Mouse (Mus musculus): ENCODE measurements around the gene Klre1. TPM values are rescaled to one million over a fixed set of nuclear protein-coding genes. Genes with fewer than 3 reads are reported as not detected.

The Klre1 gene
- 0.09 TPM in 1 of 2 replicates, not detected in the other for polyA plus RNA-seq (2012; rRNA removed)

GRCm38 (mm10) chr6:129577605-129578004, at the start of gene Klre1:
Klre1 (plus strand) TSS chr6:129577905.
- H3K4me1 ChIP-seq (ENCODE audit: control insufficient read depth, insufficient read depth, insufficient read length, low read length) = no peaks in the 10 kb centered on the region
- TF ChIP-seq CTCF (IDR thresholded peaks at IDR 0.05; ENCODE audit: extremely low read depth, insufficient read length, insufficient replicate concordance, low read depth, low read length) (no peak), POLR2A (IDR thresholded peaks at IDR 0.05; ENCODE audit: low read depth, low read length) (no peak)
- no peak within 1 kb of the TSS for H3K4me3 ChIP-seq (ENCODE audit: low read depth, low read length)
- 89% methylated on average over 8 of the region's 8 CpGs for WGBS
- H3K27ac ChIP-seq (ENCODE audit: insufficient read depth, low read depth, low read length) = no peak within 1 kb of the TSS
- H3K27me3 ChIP-seq (ENCODE audit: control insufficient read depth, insufficient read depth, low read length) = no peaks in the 10 kb centered on the region; the same call in none of the 2 replicates
- H3K36me3 ChIP-seq (ENCODE audit: control insufficient read depth, insufficient read depth, low read length) = no peaks in the 10 kb centered on the region

- H3K36me3 ChIP-seq (ENCODE audit: control insufficient read depth, insufficient read depth, low read length) = no peaks in the 10 kb centered on the region
- no peak overlapping the region for H3K4me3 ChIP-seq (ENCODE audit: low read depth, low read length)
- no peaks in the 10 kb centered on the region for H3K27me3 ChIP-seq (ENCODE audit: control insufficient read depth, insufficient read depth, low read length)
- 66% methylated on average over 1 of the region's 1 CpGs for WGBS
- H3K4me1 ChIP-seq (ENCODE audit: control insufficient read depth, insufficient read depth, insufficient read length, low read length) = peaks cover 4% of the 10 kb centered on the region; the same call in 1 of the 2 replicates
- H3K27ac ChIP-seq (ENCODE audit: insufficient read depth, low read depth, low read length) = no peak overlapping the region
- no peak for TF ChIP-seq CTCF (IDR thresholded peaks at IDR 0.05; ENCODE audit: extremely low read depth, insufficient read length, insufficient replicate concordance, low read depth, low read length)
- TF ChIP-seq POLR2A (IDR thresholded peaks at IDR 0.05; ENCODE audit: low read depth, low read length) = no peak
These were observed 48.1 kb upstream of the Klre1 start for GRCm38 (mm10) chr6:129529605-129530004.

GRCm38 (mm10) chr6:129530261-129530660, 47.4 kb upstream of the Klre1 start:
- Histone ChIP-seq H3K4me1 (ENCODE audit: control insufficient read depth, insufficient read depth, insufficient read length, low read length) (peaks cover 4% of the 10 kb centered on the region; the same call in 1 of the 2 replicates), H3K27me3 (ENCODE audit: control insufficient read depth, insufficient read depth, low read length) (no peaks in the 10 kb centered on the region), H3K27ac (ENCODE audit: insufficient read depth, low read depth, low read length) (no peak overlapping the region), H3K4me3 (ENCODE audit: low read depth, low read length) (no peak overlapping the region), H3K36me3 (ENCODE audit: control insufficient read depth, insufficient read depth, low read length) (no peaks in the 10 kb centered on the region)
- TF ChIP-seq CTCF (IDR thresholded peaks at IDR 0.05; ENCODE audit: extremely low read depth, insufficient read length, insufficient replicate concordance, low read depth, low read length) = no peak
- TF ChIP-seq POLR2A (IDR thresholded peaks at IDR 0.05; ENCODE audit: low read depth, low read length) = no peak

- H3K4me3 ChIP-seq (ENCODE audit: low read depth, low read length) = peak overlapping the region; percentile 85
- peaks cover 4% of the 10 kb centered on the region; the same call in 1 of the 2 replicates for H3K4me1 ChIP-seq (ENCODE audit: control insufficient read depth, insufficient read depth, insufficient read length, low read length)
- peak overlapping the region; percentile 18; the same call in 1 of the 2 replicates for H3K27ac ChIP-seq (ENCODE audit: insufficient read depth, low read depth, low read length)
- 12% methylated on average over 7 of the region's 7 CpGs for WGBS
- H3K27me3 ChIP-seq (ENCODE audit: control insufficient read depth, insufficient read depth, low read length) = no peaks in the 10 kb centered on the region
- TF ChIP-seq CTCF (IDR thresholded peaks at IDR 0.05; ENCODE audit: extremely low read depth, insufficient read length, insufficient replicate concordance, low read depth, low read length) (no peak), POLR2A (IDR thresholded peaks at IDR 0.05; ENCODE audit: low read depth, low read length) (no peak)
- H3K36me3 ChIP-seq (ENCODE audit: control insufficient read depth, insufficient read depth, low read length) = no peaks in the 10 kb centered on the region
These were observed 45.2 kb upstream of the Klre1 start for GRCm38 (mm10) chr6:129532556-129532941.

- Histone ChIP-seq H3K36me3 (ENCODE audit: control insufficient read depth, insufficient read depth, low read length) (no peaks in the 10 kb centered on the region), H3K4me3 (ENCODE audit: low read depth, low read length) (peak within 1 kb of the TSS; percentile 85), H3K27me3 (ENCODE audit: control insufficient read depth, insufficient read depth, low read length) (no peaks in the 10 kb centered on the region), H3K27ac (ENCODE audit: insufficient read depth, low read depth, low read length) (peak within 1 kb of the TSS; percentile 55), H3K4me1 (ENCODE audit: control insufficient read depth, insufficient read depth, insufficient read length, low read length) (peaks cover 4% of the 10 kb centered on the region; the same call in 1 of the 2 replicates)
- TF ChIP-seq CTCF (IDR thresholded peaks at IDR 0.05; ENCODE audit: extremely low read depth, insufficient read length, insufficient replicate concordance, low read depth, low read length) = no peak
- 0 out of 2 replicates have a peak, but pooled peaks have one; percentile 30 for TF ChIP-seq POLR2A (IDR thresholded peaks at IDR 0.05; ENCODE audit: low read depth, low read length)
- under 1% methylated on average over 55 of the region's 55 CpGs for WGBS
These were observed 44.5 kb upstream of the Klre1 start, which contains the start of gene Gabarapl1 for GRCm38 (mm10) chr6:129532942-129533860. Gabarapl1 (plus strand) TSS chr6:129533160.

GRCm38 (mm10) chr6:129534057-129534456, 43.6 kb upstream of the Klre1 start:
- no peaks in the 10 kb centered on the region for H3K27me3 ChIP-seq (ENCODE audit: control insufficient read depth, insufficient read depth, low read length)
- 8% methylated on average over 9 of the region's 9 CpGs for WGBS
- H3K36me3 ChIP-seq (ENCODE audit: control insufficient read depth, insufficient read depth, low read length) = peaks cover 2% of the 10 kb centered on the region; the same call in 1 of the 2 replicates
- H3K27ac ChIP-seq (ENCODE audit: insufficient read depth, low read depth, low read length) = no peak overlapping the region
- H3K4me3 ChIP-seq (ENCODE audit: low read depth, low read length) = peak overlapping the region; percentile 85
- TF ChIP-seq CTCF (IDR thresholded peaks at IDR 0.05; ENCODE audit: extremely low read depth, insufficient read length, insufficient replicate concordance, low read depth, low read length) (no peak), POLR2A (IDR thresholded peaks at IDR 0.05; ENCODE audit: low read depth, low read length) (no peak)
- H3K4me1 ChIP-seq (ENCODE audit: control insufficient read depth, insufficient read depth, insufficient read length, low read length) = peaks cover 4% of the 10 kb centered on the region; the same call in 1 of the 2 replicates

GRCm38 (mm10) chr6:129534627-129535190, 43.0 kb upstream of the Klre1 start:
- Histone ChIP-seq H3K4me1 (ENCODE audit: control insufficient read depth, insufficient read depth, insufficient read length, low read length) (peaks cover 4% of the 10 kb centered on the region; the same call in 1 of the 2 replicates), H3K27me3 (ENCODE audit: control insufficient read depth, insufficient read depth, low read length) (no peaks in the 10 kb centered on the region), H3K4me3 (ENCODE audit: low read depth, low read length) (no peak overlapping the region), H3K36me3 (ENCODE audit: control insufficient read depth, insufficient read depth, low read length) (peaks cover 2% of the 10 kb centered on the region; the same call in 1 of the 2 replicates), H3K27ac (ENCODE audit: insufficient read depth, low read depth, low read length) (no peak overlapping the region)
- TF ChIP-seq CTCF (IDR thresholded peaks at IDR 0.05; ENCODE audit: extremely low read depth, insufficient read length, insufficient replicate concordance, low read depth, low read length) (no peak), POLR2A (IDR thresholded peaks at IDR 0.05; ENCODE audit: low read depth, low read length) (no peak)
- 53% methylated on average over 4 of the region's 4 CpGs for WGBS
